In the genomic region with DNA sequence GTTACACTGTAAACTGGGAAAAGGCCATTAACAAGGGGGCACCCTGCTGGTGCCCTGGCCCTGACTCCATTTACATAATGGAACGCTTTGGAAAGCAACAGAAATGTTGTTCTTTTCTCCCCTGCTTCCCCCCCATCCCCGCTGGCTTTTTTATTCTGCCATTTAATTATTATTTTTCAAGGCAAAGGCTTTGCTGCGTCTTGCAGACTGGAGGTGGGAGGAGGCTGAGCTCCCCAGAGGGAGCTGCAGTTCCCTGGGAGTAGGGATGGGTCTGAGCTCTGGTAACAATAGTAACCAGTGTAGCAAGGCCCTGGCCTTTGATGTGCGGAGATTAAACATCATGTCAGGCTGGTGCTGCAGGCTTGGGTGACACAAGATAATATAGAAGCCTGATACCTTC, we compare ENCODE assay signal across 12 mouse cellular contexts.
DNase-seq lines count a peak whose midpoint lies in the region; ATAC-seq lines count a peak whose summit lies in the region.
"Had no signal": no experiment of that assay in that cellular context is flagged by ENCODE, and none has a peak within 500 bp of the region (broad histone marks: within the 10 kb centered on the region; RNA-seq: fewer than 3 reads in every experiment).

No protein-coding gene starts in this region.

- H3K4me2 ChIP-seq in forebrain, embryonic 11.5 days (ENCODE audit: low read depth, low read length, severe bottlenecking) = 0 out of 2 replicates have a peak overlapping the region, but pooled peaks have one; percentile 8
- peak overlapping the region; percentile 35 for H3K4me2 ChIP-seq in neural tube, embryonic 12.5 days (replicated peaks)
- H3K4me2 ChIP-seq: stomach, embryonic 15.5 days had no signal

- no peak overlapping the region for H3K9ac ChIP-seq in forebrain, embryonic 11.5 days (ENCODE audit: low read length)
- no peak overlapping the region for H3K9ac ChIP-seq in neural tube, embryonic 12.5 days
- H3K9ac ChIP-seq: stomach, embryonic 15.5 days had no signal

- no peaks in the 10 kb centered on the region for H3K36me3 ChIP-seq in forebrain, embryonic 11.5 days (ENCODE audit: control insufficient read depth, insufficient read depth, low read length)
- H3K36me3 ChIP-seq in limb, embryonic 10.5 days = no peaks in the 10 kb centered on the region
- no peaks in the 10 kb centered on the region for H3K36me3 ChIP-seq in neural tube, embryonic 12.5 days
- H3K36me3 ChIP-seq: stomach, embryonic 15.5 days had no signal

- H3K27me3 ChIP-seq in forebrain, embryonic 11.5 days (ENCODE audit: control insufficient read depth, insufficient read depth, low read length) = no peaks in the 10 kb centered on the region
- no peaks in the 10 kb centered on the region for H3K27me3 ChIP-seq in limb, embryonic 10.5 days (ENCODE audit: low read depth, poor library complexity, severe bottlenecking)
- 0 out of 2 replicates have a peak, but pooled peaks cover 3% of the 10 kb centered on the region for H3K27me3 ChIP-seq in neural tube, embryonic 12.5 days (replicated peaks)
- H3K27me3 ChIP-seq: stomach, embryonic 15.5 days had no signal

- intact Hi-C loops in left cerebral cortex, postnatal 14 days (cut with DNase I) = no loop called here

- peak; percentile 69; the same call in 1 of the 2 replicates for ATAC-seq in forebrain, embryonic 11.5 days (replicated peaks; ENCODE audit: low FRiP score)
- peak; percentile 61 for ATAC-seq in neural tube, embryonic 12.5 days (ENCODE audit: low FRiP score, low read depth)

- no peak overlapping the region for H3K4me3 ChIP-seq in forebrain, embryonic 11.5 days (ENCODE audit: low read depth, low read length)
- H3K4me3 ChIP-seq in limb, embryonic 10.5 days = no peak overlapping the region
- no peak overlapping the region for H3K4me3 ChIP-seq in neural tube, embryonic 12.5 days
- H3K4me3 ChIP-seq: erythroblast, embryonic 14.5 days; stomach, embryonic 15.5 days had no signal

- peaks cover 12% of the 10 kb centered on the region; the same call in 1 of the 2 replicates for H3K4me1 ChIP-seq in forebrain, embryonic 11.5 days (replicated peaks; ENCODE audit: control insufficient read depth, insufficient read depth, low read length)
- peaks cover 39% of the 10 kb centered on the region for H3K4me1 ChIP-seq in limb, embryonic 10.5 days
- peaks cover 29% of the 10 kb centered on the region for H3K4me1 ChIP-seq in neural tube, embryonic 12.5 days

- 4% methylated on average over 4 of the region's 4 CpGs for WGBS in forebrain, embryonic 11.5 days
- WGBS in limb, embryonic 10.5 days = 9% methylated on average over 4 of the region's 4 CpGs
- WGBS in neural tube, embryonic 12.5 days = 4% methylated on average over 4 of the region's 4 CpGs

- peak overlapping the region; percentile 8; the same call in 1 of the 2 replicates for H3K27ac ChIP-seq in forebrain, embryonic 11.5 days (ENCODE audit: low read depth, low read length)
- H3K27ac ChIP-seq in limb, embryonic 10.5 days = peak overlapping the region; percentile 85
- H3K27ac ChIP-seq in neural tube, embryonic 12.5 days = peak overlapping the region; percentile 53; the same call in 1 of the 2 replicates
- H3K27ac ChIP-seq: stomach, embryonic 15.5 days had no signal

- no peaks in the 10 kb centered on the region for H3K9me3 ChIP-seq in forebrain, embryonic 11.5 days (ENCODE audit: control insufficient read depth, low read length)
- H3K9me3 ChIP-seq in limb, embryonic 10.5 days (replicated peaks) = no peaks in the 10 kb centered on the region
- H3K9me3 ChIP-seq in neural tube, embryonic 12.5 days = no peaks in the 10 kb centered on the region
- H3K9me3 ChIP-seq: stomach, embryonic 15.5 days had no signal

- peak; percentile 25 to 32 for DNase-seq in cerebellum, postnatal 10 days
- no peak for DNase-seq in cerebellum, adult 11 months
- no peak for DNase-seq in forebrain, embryonic 11.5 days (ENCODE audit: low spot score)
- no peak for DNase-seq in limb, embryonic 10.5 days (ENCODE audit: low spot score)
- DNase-seq in yolk sac, embryonic 10.5 days (ENCODE audit: low spot score) = no peak
- DNase-seq in left cerebral cortex, postnatal 14 days (ENCODE audit: low spot score in 2 of 2) = no peak
- DNase-seq in spleen, postnatal 4 days (ENCODE audit: low spot score in 2 of 2) = no peak
- DNase-seq: heart, adult 11 months; kidney, adult 11 months had no signal

Comparison
In these comparisons a context has a peak if more than half of its experiments do, and no peak if none do; other contexts are left out.
1. DNase-seq: peak in cerebellum, postnatal 10 days (2 of 2); none in cerebellum, adult 11 months (single experiment), forebrain, embryonic 11.5 days (single experiment), limb, embryonic 10.5 days (single experiment), yolk sac, embryonic 10.5 days (single experiment), left cerebral cortex, postnatal 14 days (0 of 2) and spleen, postnatal 4 days (0 of 2).
2. H3K27ac ChIP-seq: peak in every context shown above with its lines; median percentile 85 in limb, embryonic 10.5 days; 53 in neural tube, embryonic 12.5 days; 8 in forebrain, embryonic 11.5 days.